Mouse (Mus musculus): ENCODE results near the gene Gif.

The Gif gene

DNA sequence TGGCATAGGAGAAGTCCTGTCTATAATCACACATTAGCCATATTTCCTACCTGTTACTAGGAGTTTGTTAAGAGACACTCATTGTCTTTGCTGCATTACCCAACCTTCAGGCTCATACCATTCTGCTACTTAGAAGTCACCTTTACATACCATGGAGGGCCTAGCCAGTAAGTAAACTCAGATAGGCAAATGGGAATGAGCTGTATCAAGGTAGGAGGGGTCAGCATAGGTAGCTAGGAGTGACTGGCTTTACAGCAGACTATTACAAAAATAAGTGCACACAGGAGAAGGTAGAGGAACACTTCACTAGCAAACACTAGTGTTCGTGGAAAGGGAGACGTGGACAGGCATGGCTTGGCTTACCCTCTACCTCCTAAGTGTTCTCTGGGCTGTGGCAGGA is at the start of gene Gif:
Gif (plus strand) TSS at position 257 of the 400 bp plus-strand sequence.
- no peak for DNase-seq (ENCODE audit: low read depth)

DNA sequence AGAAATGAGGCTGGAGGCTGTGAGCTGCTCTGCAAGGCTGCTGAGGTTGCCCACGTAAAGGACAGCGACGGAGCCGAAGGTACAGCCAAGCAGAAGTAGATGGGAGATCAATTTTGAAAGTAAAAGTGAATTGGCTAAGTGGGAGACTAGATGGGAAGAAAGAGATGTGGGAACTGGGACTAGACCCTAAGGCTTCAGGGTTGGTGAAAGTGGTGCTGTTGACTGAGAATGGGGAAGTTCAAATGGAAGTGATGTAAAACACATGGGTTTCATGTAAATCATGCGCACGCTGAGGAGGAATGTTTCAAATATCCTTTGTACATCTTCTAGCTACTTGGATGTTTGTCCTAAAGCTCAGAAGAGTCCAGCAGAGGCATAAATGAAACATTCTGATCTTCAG is 49.0 kb upstream of the Gif start:
- DNase-seq (ENCODE audit: low read depth): no peak

DNA sequence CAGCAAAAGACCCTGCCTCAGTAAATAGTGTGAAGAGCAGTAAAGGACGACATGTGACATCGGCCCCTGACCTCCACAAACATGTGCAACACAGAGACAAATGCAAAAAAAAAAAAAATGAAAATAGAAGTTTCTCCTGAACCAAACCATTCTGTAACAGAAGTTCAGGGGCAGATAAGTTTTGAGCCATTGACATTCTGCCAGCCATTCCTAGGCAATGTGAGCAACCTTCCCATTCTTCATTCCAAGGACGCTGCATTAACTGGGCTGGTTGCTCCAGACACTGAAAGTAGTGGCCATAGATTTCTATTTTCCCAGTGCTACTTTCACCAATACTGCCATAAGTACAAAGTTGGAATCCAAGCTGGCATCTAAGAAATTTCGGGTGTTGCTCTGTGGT is 34.9 kb upstream of the Gif start:
- no peak for DNase-seq (ENCODE audit: low read depth)

DNA sequence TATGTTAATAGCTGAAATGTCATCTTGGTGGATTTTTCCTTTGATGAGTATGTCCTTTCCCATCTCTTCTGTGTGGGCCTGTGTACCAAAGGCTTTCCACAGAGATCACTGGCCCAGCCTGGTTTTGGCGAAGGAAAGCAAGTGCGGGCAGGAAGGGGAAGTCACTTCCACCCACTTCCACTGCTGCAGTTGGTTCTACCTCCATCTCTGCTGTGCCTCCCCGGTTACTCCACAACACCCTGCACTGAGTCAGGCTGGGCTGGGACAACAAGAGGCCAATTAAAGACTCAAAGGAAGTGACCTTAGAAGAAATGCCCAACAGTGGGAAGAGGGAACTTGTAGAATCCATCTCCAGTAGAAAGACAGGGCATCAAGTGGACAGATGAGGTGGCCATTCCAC is 27.3 kb upstream of the Gif start:
- DNase-seq (ENCODE audit: low read depth): no peak

DNA sequence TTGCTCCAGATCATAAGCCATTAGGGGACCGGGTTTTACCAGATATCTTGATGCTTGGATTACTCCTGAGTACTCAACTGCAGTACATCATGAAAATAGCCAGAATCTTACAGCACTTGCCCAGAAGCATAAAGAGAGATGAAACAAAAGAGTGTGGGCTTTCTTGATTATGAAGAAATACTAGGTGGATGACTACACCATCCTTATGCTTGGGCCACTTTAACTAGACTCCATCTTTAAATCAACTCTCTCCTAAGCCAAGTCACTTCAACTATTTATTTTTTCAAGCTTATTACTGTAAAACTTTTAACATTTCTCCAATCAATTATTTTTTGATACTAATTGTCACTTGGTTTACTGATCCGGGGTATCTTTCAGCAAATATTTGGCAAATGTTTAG is 23.5 kb upstream of the Gif start:
- no peak for DNase-seq (ENCODE audit: low read depth)

DNA sequence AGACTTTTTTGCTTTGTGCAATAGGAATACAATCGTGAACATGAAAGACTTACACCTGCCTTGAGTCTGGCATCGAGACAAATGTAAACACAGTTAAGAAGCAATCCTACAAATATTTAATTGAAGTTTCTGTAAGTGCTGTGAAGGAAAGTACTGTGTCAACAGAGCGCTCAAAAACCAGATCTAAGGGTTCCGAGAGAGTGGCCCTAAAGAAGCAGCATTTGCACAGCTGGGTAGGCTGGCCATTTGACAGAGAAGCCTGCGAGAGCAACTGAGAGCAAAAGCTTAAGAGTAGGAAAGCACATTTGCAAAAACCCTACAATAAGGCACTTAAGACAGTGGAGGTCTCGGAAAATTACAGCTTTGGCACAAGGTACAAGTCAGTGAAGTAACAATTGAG is 23.1 kb upstream of the Gif start:
- DNase-seq (ENCODE audit: low read depth): no peak

DNA sequence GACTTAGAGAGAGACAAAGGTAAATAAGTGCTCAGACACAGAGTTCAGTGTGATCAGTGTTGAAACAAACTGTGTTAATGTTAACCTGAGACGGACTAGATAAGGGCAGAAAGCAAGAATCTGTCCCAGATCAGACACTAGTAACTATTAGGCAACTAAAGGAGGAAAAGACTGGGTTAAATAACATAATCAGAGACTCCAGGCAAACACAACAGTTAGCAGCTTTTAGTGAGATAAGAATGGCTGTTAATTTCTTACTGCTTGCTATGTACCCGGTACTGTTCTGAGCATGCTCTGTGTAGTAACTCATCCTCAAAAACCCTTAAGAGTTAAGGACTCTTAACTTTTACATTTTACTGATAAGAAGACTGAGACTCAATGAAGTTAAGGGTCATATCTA is 21.4 kb upstream of the Gif start:
- no peak for DNase-seq (ENCODE audit: low read depth)

DNA sequence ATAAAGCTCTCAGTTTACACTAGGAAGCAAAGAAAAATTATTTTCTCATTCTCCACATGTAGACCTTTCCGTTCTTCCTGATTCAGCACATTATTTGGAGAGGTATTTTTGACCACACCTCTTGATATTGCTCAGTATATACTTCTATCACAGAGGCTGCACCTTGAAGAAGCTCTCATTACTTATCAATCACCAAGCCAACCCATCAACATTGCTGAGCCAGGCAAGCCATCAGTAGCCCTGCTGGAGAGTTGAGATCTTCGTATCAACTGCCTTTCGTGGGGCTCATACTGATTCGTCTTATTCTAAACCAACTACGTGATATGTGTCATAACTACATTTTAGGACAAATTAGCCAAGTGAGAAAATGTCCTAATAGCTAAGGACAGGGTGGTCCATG is 20.1 kb upstream of the Gif start:
- no peak for DNase-seq (ENCODE audit: low read depth)

DNA sequence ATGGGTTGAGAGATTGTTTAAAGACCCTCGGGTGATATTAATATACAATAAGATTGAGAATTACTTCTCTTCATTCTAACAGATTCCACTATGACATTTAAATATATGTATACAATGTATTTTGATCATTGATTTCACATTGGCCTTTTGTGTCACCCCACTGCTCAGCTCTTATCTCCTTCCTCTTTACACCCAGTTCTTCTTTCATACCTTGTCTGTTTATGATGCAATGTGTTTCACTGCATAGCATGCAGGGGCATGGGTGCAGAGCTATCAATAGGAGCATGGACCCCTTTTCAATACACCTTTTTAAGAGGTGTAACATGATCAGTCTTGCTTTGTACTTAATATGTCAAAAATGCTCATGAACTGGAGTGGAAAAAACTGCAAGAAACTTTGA is 17.1 kb upstream of the Gif start:
- DNase-seq (ENCODE audit: low read depth): no peak

DNA sequence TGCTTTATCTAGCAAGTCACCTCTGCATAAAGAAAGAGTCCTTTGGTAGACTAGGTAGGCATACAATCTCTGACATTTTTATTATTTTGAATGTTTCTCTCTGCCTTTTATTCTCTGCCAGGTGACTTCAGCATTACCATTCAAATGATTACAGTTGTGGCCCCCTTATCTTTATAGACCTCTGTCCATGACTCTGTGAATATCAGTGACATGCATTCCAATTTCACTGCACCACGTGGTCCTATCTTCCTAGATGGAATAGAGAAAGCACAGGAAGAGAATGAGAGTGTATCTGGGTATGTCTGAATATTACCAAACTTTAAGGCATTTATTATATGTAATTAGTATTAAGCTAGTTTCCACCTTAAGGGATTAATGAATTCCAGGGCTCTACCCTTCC is 10.9 kb upstream of the Gif start:
- no peak for DNase-seq (ENCODE audit: low read depth)

DNA sequence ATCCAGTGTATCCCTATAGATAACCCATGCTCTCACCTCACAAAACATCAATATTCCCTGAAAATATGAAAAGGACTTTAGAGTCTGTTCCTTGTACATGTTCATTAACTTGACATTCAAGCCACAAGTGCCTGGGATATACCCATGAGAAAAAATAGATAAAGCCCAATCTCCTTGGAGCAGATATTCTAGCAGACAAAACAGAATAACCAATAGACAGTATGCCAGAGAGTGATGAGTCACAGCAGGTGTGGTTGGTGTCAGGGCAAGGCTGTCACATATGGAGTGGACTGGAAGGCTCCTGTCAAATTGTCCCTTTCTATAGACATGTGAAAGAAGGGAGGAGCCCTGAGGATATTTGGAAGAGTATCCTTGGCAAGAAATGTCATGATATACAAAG is 1.7 kb upstream of the Gif start:
- DNase-seq (ENCODE audit: low read depth): no peak

DNA sequence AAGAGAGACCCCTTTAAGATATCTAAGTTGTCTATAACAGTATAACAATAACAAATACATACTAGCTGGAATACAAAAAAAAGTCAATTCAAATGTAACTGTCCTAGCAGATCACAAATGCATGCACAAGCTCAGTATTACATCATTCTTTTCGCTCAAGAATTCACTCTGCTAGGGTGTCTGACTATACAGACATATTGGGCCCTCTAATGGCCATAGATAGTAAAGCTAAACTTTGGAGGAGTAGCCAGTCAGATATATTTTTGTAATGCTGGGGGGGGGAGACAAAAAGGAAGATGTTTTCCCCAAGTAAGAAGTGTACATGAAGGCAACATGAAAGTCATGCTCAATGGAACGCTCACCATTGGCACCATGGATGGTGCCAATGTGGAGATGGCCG is 17.7 kb downstream of the Gif start:
- DNase-seq (ENCODE audit: low read depth): peak; percentile 7

DNA sequence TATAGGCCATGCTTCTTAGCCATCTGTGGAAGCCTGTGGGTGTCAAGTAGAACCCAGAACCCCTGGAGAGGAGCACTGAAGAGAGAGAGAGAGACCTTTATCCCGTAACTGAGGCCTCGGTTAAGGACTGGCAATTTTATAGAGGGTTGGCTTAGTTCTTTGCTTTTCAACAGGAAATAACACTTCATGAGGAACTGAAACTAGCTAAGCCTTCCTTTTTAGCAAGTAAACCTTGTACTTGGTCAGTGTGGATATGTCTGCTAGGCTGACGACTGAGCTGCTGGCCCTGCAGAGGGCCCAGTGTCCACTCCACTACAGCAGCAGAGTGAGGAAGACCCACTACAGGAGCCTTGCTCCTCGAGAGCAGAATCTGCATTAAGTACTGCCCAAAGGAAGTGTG is 19.1 kb downstream of the Gif start:
- peak; percentile 42 for DNase-seq (ENCODE audit: low read depth)

DNA sequence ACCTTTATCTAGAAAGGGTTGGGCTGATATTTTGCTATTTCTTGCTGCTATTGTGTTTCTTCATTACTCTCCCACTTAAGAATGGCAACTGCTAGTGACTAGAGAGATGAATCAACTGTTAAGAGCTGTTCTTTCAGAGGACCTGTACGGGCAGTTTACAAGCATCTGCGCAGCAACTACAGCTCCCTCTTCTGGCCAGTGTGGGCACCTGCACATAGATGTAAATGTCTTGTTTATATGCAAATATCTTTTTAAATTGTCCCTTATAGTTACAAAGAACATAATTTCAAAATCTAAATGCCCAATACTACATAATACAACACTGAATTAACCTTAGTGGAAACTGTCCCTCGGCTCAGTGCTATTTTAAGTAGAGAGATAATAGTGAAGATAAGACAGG is 20.8 kb downstream of the Gif start:
- DNase-seq (ENCODE audit: low read depth): peak; percentile 77

DNA sequence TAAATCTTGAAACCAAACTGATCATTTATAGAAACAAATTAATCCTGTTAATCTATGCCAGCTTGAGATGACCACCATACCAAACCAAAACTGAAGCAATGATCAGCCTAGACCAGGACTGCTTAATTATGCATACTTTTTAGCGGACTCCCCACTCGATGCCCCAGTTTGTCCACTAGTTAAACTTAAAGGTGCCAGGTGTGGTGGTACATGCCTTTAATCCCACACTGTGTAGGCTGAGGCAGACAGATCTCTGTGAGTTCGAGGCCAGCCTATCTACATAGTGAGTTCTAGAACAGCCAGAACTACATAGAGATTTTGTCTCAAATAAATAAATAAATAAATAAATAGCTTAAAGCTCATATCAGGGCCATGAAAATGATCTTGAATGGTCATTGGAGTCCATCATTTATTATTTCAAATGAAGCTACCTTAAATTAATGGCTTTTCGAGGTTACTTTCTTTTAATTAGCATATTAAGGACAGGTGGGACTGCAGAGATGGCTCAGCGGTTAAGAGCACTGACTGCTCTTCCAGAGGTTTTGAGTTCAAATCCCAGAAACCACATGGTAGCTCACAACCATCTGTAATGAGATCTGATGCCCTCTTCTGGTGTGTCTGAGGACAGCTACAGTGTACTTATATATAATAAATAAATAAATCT is 22.0 kb downstream of the Gif start:
- peak; percentile 21 for DNase-seq (ENCODE audit: low read depth)

DNA sequence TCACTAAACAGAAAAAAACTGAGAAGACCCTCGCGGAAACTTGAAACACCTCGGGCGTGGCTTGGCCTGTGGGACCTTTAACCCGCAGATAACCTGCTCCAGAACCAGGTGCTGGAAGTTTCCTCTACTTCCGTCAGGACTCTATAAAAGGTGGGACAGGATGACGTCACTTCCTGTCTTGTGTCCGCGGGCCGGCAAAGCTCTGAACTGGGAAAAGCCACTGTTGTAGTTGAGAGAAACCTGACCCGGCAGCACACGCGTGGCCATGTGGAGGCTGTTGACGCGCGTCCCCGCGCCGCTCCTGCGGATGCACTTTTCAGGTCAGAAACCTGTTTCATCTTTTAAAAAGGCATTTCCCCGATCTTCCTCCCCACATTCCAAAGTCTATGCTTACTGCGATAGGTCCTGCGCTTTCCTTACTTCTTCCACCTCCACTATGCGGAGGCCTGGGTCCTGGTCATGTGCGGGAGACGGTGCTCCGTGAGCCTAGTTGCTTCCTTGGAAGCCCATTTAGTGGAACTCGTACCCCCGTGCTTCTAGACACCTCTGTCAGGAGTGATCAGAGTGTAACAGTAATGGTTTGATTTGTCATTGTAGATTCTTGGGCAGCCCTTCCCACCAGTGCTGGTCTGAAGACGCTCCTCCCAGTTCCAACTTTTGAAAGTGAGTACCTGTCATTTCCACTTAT is 23.0 kb downstream of the Gif start, which contains the start of gene Mrpl16:
Mrpl16 (plus strand) TSS at position 187 of the 688 bp plus-strand sequence.
- DNase-seq (ENCODE audit: low read depth): peak; percentile 97

DNA sequence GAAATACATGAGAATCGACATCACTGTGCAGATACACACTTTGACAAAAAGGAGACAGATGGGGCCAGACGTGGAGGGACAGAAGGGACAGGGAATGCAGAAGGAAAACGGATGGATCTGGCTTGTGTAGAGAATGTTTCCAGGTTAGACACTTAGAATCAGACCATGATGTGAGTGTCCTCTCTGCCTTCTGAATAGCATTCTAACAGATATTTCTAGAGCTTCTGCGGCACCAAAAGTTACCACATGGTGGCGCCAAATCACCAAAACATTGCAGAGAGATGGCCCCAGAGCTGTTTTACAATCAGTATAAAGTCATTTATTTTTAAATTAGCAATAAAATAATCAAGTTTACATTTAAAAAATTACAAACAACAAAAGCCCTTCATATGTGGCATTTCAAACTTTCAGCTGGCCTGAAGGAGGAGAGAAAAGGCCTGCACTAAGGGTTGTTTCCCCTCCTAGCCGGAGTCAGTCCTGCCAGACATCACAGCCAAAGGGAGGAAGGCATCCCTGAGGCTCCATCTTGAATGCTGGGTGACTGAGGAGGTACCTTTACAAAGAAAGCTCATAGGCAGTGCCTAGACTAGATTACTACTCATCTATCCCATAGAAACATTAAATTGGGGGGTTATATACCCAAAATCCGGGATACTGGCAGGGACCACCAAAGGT is 30.0 kb downstream of the Gif start:
- peak; percentile 82 for DNase-seq (ENCODE audit: low read depth)

DNA sequence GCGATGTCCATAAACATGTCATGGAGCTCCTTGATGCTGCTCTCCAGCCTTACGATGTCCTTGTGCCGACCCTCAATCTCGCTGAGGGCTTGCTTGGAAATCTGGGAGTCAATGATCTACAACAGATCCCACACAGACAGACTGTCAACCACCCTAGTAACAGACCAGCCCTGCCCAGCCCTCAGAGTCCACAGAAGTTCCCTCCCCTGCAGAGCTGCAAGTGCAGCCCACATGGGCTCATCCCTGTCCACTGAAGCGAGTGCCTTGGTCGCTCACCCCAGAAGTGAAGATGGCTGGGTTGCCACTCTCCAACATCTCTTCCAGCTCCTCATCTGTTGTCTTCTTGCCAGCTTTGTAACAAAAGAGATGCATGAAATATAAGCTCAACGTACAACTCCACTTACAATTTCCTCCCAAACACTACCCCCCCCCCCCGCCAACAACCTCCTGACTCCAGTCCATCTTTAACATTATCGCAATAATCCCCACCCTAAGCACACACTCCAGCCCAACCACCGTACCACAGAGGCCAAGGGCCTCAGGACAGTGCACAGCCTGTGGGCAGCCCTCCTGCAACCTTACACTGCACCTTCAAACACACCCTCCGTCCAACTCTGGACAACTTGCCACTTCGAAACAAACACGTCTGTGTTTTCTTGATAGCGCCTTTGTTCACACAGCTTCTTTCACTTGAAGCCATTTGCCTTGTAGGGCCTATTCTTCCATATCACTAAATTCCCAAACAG is 38.2 kb downstream of the Gif start:
- no peak for DNase-seq (ENCODE audit: low read depth)

DNA sequence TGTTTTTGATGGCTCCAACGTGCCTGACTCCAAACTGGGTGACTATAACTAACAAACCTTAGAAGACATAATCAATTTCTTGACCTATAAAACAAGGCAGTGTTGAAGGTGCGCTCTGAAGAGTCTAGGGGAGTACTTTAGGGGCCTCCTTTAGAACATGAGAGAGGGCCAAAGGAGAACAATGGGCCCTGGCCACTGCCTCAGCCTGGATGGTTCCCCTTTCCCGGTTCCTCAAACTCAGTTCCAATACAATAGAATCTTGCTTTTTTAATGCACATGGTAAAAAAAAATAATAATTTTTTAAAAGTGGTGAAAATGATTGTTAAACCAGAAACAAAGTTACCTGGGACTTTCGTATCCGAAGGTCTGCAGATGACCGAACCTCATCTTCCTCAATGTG is 40.5 kb downstream of the Gif start:
- no peak for DNase-seq (ENCODE audit: low read depth)

DNA sequence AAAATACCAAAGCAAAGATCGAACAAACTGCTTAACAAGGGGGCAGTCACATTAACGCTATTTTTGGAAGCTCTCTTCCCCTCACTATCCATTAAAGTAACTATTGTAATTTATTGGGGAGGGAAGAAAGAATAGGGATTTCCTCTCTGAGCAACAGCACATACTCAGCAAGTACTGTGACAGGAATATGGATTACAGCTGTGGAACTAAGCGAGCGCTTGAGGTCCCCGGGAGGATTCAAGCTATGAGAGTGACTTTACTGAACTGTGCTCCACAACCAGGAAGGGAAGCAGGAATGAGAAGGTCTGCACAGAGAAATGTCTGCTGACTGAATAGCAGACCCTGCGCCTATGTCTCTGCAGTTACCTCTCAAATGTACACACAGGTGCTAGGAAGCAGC is 41.5 kb downstream of the Gif start:
- DNase-seq (ENCODE audit: low read depth): no peak

DNA sequence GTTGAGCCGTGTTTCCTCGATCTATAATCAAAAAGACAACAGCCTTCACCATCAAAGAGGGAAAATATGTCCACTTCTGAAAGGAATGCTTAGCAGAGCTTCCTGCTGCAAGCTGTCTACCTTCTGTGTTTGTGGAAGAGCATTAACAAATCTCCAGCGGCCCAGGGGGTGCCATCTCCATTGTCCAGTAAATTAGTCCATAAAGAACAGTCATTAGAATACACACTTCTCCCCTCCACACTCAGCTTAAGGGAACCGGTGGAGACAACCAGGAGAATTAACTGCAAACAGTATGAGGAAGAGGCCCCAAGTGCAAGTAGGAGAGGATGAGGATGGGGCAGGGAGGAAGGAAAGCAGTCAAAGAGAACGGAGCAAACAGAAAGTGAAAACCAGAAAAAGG is 44.5 kb downstream of the Gif start:
- DNase-seq (ENCODE audit: low read depth): no peak

DNA sequence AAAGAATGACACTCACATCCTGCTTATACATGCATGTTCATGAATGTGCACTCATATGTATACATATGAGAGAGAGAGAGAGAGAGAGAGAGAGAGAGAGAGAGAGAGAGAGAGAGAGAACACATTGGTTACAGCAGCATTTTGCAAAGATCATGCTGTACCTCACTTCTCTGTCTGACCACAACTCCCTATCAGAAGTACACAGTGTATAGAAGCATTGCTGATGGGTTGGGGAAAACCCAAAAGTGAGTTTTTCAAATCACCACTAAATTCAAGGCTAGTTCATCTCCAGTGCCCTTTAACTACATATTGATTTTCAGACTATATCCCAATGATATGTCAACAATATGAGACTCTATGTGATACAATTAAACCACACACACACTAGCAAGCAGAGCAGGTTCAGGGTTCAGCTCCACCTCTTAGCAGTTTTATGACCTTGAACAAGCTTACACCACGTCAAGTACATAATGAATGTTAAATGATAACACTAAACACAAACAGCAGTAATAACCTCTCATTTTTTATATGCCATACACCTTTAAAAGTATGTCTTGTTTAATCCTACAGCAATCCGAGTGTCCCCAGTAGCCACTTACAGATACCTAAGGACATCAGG is 46.5 kb downstream of the Gif start:
- no peak for DNase-seq (ENCODE audit: low read depth)

Measured in induced T-regulatory cell, adult 2 months (primary cell).